Mouse (Mus musculus) MEL (cell line): ENCODE data around the gene Clrn2.

ENCODE experiments used
- CHD2 ChIP-seq: IDR thresholded peaks from 2 replicates; pipeline ENCODE4 v1.6.1; 2011; ENCODE audit warnings: low read length, improper control_type of control experiment
- KAT2A ChIP-seq: conservative IDR thresholded peaks from 2 replicates; pipeline ENCODE4 v1.6.1; 2012; ENCODE audit warnings: low read depth, low read length, improper control_type of control experiment, inconsistent platforms
- MAX ChIP-seq: IDR thresholded peaks from 2 replicates; pipeline ENCODE4 v1.6.1; 2011; ENCODE audit warnings: low read length, improper control_type of control experiment
- POLR2A ChIP-seq, 2 experiments: IDR thresholded peaks; 2 replicates each; pipeline ENCODE4 v1.6.1; 2011 to 2012; ENCODE audit warnings: low read length in 2 of 2, mild to moderate bottlenecking in 2 of 2, control low read depth in 1 of 2, improper control_type of control experiment in 1 of 2, low read depth in 1 of 2, moderate library complexity in 1 of 2; ENCODE audit not compliant: control insufficient read depth in 1 of 2, insufficient read depth in 1 of 2, poor library complexity in 1 of 2
- TAL1 ChIP-seq: IDR thresholded peaks from 2 replicates; pipeline ENCODE4 v1.6.1; 2012; ENCODE audit warnings: mild to moderate bottlenecking, inconsistent platforms, low read length, moderate library complexity, mixed read lengths

DNA sequence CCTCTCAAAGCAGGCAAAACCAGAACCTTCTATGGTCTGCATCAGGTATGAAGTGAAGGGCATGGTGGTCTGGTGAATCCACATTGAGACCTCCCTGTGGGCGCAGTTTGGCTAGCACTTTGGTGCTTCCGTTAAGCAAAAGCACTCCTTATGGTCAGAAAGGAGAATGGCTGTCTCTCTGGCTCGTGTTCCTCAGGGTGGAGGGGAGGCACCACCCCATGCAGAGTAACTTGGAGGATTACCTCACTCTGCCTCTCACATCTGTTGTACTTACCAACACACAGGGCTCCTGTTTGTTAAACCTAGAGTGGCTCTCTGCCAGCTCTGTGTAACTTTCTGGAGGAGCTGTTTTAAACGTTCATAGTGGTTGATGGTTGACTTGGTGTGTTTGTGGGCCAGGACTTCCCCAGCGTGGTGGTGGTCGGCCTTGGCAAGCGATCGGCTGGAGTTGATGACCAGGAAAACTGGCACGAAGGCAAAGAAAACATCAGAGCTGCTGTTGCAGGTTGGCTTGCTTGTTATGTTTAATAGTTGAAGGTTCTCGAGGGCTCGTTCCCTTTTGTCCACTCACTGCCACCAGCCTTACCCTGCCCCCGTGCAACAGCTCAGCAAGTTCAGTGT is 43.5 kb downstream of the Clrn2 start:
- no peak for TF ChIP-seq POLR2A (IDR thresholded peaks at IDR 0.05; ENCODE audit: control insufficient read depth in 1 of 2, insufficient read depth in 1 of 2, low read depth in 1 of 2, low read length in 2 of 2, poor library complexity in 1 of 2)
- no peak for TF ChIP-seq TAL1
- no peak for TF ChIP-seq KAT2A
- TF ChIP-seq MAX: no peak
- TF ChIP-seq CHD2: no peak
